Mouse (Mus musculus): Measurements from ENCODE around the gene Setd4.

The Setd4 gene

DNA sequence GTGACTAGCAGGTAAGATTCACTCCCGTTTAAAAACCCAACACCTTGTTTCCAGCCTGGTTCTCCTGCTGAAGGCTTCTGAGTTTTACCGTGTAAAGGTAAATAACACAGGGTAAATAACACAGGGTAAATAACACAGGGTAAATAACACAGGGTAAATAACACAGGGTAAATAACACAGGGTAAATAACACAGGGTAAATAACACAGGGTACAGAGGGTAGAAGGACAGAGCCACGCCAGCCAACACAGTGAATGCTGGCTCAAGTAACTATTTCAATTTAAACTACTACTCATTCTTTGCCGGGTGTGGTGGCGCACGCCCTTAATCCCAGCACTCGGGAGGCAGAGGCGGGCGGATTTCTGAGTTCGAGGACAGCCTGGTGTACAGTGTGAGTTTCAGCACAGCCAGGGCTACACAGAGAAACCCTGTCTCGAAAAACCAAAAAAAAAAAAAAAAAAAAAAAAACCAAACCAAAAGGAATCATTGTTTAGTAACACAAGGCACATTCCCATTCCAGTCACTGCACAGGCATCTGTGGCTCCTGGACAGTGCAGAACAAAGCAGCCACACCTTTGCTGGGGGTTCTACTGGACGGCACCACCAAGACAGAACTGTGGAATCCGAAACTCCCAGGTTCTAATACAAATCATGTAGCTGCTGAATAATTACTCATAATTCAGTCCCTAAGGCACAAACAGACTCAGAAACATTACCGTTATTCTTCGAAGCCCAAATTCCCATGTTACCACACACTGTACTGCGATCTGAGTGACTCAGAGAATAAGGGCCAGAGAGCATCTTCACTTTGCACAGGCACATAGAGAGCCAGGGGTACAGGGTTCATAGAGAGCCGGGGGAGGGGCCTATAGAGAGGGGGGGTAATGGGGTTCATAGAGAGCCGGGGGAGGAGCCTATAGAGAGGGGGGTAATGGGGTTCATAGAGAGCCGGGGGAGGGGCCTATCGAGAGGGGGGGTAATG, 12.1 kb downstream of the Setd4 start:
- DNase-seq = no peak

DNA sequence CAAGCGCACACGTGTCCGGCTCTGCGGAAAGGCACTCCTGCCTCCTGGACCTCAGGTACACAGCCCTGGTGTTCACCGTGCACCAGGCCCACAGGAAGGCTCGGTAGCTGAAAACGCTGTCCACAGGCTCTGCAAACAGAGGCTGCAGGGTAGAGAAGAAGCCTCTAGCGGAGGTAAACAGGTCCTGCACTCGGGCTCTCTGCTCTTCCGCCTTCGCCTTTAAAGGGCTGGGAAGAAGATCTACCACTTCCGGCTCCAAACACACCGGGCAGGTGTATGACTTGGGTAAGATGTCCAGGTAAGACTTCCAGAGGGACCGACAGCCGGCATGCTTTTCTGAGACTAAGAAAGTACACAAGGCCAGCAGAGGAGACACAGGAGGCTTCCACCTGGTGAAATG, 12.9 kb downstream of the Setd4 start:
- DNase-seq = no peak

DNA sequence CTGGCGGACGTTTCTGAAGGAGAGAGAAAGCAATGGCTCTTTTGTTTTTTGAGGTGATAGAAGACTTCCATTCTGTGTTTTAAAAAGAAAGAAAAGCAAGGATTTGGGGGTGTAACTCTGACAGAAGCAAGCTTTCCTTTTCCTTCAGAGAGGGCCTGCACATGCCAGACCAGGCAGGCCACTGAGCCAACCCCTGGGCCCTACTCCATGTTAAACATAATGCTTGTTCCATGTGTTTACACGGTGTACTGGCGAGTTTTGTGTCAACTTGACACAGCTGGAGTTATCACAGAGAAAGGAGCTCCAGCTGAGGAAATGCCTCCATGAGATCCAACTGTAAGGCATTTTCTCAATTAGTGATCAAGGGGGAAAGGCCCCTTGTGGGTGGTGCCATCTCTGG, 15.6 kb downstream of the Setd4 start:
- no peak for DNase-seq

DNA sequence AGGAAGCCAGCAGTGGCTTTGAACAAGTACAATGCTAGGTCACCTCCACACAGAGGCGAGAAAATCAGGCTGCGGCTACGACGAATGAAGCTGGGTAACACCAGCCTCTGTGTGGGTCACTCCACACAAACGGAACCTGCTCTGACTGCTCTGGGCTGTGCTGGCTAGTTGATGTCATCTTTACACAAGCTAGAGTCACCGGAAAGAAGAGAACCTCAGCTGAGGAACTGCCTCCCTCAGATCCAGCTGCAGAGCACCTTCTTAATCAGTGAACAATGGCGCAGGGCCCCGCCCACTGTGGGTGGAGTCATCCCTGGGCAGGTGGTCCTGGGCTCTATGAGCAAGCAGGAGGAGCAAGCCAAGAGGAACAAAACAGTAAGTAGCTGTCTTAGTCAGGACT, 17.5 kb downstream of the Setd4 start:
- no peak for DNase-seq

GRCm38 (mm10) chr16:93585703-93586205, 18.1 kb downstream of the Setd4 start:
- DNase-seq = no peak

DNA sequence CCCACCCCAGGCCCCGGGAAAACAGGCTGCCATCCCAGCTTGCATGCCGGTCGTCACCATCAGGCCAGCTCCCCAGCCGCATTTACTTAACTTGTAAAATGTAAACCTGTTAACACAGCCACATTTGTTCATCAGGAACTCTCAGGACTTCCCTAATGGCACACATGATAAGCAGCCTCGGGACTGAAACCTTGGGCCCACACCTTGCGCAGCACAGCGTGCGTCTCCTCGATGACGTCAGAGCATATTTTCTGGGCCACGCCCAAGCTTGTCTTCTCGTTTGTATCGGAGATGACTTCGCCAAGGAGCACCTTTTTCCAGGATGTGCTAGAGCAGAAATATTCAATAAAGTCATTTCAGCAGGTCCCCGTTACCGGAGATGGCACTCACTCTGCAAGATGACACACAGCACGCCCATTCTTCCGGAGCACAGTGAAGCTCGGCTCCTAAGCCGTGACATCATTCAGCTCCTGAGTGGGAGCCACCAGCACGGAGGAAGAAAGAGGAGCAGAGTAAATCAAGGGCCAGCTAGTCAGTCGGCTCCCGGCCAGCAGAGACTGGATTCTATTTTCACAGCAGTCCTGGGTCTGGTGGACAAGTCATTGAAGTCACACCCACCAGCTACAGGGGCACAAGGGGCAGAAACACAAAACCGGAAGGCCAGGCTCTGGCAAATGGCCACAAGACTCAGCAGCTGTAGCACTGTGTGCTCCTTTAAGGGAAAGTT, 18.7 kb downstream of the Setd4 start:
- no peak for DNase-seq

DNA sequence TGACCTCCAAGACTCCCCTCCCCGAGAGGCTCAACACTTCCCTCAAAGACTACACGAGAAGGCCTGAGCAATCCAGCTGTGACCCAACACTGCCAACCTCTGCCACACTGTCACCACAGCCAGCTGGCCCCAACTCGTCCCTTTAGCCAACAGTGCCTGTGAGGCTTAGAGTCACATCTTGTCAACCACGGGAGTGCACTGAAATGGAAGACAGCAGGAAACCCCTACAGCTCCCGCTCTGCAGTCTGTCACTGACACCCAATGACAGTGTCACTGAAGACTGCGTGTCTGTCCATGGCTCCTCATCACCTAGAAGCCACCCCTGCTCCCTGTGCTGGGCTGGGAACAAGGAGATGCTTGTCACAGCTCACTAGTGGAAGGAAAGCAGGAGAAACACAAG, 22.7 kb downstream of the Setd4 start:
- DNase-seq = no peak

DNA sequence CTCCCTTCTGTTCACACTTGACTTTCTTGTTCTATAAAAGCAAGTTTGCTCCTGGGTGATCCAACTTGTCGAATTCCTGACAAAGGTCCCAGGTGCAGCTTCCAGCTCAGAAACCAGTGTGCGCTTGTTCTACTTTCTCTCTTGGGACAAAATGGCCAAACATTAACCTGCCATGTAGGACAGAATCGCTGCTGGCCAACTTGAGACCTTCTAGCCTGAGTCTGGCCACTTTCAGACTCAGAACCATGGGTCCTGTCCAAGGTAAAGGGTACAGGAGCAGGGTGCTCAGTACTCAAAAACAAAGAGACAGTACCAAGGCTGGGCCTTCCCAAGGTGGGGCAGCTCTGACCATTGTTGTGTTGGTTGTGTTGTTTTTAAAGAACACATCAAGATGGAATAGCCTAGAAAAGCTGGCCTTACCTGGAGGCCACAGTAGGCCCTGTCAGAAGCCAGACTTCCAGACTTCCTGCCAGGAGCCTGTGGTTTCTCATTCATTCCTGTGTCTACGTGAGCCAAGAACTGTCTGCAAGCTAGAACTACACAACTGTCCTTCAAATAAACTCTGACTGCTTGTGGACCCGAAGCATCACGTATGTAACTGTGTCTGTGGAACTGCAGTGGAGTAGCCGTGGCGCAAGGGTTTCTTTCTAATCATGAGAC, 25.4 kb downstream of the Setd4 start:
- peak; percentile 38 to 62 for DNase-seq

DNA sequence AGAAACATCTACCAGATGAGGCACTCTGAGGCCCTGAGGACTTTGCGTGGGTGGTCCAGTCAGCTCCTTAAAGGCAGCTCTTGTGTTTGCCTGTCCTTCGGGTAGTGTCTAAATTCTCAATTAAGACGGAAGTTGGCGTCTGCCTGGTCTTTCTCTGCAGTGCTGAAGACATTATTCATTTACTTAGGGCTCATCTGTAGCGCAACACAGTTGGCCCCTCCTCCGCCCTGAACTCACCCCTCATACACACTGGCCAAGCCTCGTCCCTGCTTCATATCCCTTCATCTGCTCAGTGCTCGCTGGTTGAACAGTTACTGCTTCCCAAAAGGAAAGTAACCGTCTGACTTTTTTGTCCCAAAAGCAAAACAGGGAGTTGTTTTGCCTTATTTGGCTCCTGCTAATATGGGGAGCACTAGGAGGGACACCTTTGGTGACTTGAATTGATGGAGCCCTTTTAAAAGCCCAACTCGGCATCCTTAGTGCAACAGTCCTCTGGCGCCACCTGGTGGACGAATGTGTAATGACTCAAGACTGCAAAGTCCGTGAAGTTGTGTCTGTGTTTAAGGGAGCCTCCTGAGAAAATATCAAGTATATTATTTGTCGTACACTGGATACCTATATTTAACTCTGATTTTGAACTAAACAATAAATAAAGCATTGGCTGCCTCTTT, 27.3 kb downstream of the Setd4 start:
- DNase-seq = peak; percentile 70 to 91

GRCm38 (mm10) chr16:93575574-93575973, 28.3 kb downstream of the Setd4 start:
- DNase-seq = no peak

DNA sequence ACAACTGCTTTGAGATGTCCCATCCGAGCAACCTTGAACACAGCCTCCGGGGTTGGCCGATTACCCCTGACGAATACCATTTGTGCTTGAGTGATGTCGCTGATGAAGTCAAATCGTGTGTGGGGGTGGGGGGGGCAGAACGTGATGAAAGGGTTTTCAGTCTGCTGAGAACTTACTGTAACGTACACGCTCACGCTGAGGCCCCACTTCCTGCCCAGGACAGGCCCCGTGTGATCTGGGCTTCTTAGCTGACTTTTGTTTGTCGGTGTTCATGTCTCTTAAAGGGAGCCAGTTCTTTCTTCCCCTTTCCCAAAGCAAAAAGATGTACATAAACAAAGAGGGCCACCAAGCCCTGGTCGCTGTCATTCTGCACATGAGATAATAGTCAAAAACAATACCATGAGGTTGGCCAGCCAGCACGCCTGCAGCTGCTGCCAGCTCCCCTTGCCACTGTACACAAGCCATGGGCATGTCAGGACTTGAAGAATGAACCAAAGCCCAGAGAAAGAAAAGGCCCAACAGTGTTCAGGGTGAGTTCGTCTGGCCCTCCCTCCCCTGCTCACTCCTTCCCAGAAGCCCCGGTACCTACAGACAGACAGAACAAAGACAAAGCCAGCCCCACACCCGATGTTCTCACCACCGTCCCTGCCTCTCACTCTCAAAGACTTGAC, 29.2 kb downstream of the Setd4 start:
- no peak for DNase-seq

GRCm38 (mm10) chr16:93573434-93573833, 30.4 kb downstream of the Setd4 start:
- no peak for DNase-seq

- no peak for DNase-seq
Observed at GRCm38 (mm10) chr16:93572383-93572782, 31.5 kb downstream of the Setd4 start.

DNA sequence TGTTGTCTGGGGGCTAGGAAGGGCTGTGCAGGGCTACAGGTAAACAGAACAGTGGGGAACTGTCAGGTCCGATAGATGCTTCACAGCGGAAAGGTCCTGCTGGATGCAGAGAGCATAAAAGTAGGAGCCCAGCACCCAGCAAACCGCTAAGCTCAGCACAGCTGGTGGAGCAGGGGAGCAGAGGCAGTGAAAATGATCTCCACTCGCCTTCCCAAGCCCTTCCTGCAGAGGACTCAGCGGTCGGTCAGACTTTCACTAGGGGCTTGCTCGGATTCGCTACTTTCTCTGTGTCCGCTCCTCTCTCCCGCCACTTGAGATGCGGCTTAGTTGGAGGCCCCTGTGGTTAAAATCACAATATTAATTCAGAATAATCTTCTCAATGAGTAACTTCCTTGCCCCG, 45.4 kb downstream of the Setd4 start:
- no peak for DNase-seq

- DNase-seq = no peak
Observed at GRCm38 (mm10) chr16:93557646-93558045, 46.2 kb downstream of the Setd4 start.

DNA sequence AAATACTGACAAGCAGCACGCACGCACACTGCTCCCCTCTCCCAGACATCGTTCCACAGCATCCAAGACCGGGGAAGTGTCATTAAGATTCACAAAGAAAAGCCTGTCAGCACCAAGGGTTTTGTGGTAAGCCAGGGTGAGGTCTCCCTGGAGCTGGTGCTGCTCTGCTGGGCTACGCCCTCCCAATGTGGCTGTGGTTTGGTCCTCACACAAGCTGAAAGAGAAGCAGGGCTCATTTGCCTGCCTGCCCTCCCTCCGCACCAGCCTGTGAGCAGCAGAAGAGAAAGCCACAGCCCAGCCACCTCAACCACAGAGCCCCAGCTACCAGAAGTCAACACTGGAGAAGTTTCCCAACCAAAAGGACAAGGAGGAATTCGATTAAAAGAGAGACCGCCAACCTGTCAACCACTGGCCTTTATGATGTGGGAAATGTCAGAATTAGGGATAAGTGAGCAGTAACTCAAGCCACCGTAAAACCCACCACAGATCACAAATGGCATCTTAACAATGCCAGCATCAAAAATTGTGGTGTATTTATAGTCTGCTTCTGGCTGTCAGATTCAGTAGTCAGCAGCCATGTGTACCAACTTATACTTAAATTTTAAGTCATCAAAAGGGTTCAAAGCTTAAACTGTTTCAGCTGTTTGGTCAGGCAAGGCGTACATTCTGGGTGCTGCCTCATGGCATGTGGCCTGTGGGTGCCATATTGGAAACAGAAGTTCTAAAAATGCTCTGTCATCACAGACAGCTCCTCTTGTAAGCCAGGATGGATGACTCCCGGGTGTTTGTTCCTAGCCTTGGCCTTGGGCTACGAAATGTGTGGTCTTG, 51.0 kb downstream of the Setd4 start:
- no peak for DNase-seq

GRCm38 (mm10) chr16:93549287-93549686, 54.6 kb downstream of the Setd4 start:
- DNase-seq = no peak

GRCm38 (mm10) chr16:93548045-93548444, 55.8 kb downstream of the Setd4 start:
- no peak for DNase-seq

- DNase-seq = no peak
Observed at GRCm38 (mm10) chr16:93547122-93547521, 56.7 kb downstream of the Setd4 start.

GRCm38 (mm10) chr16:93546354-93546965, 57.4 kb downstream of the Setd4 start:
- DNase-seq = no peak

DNA sequence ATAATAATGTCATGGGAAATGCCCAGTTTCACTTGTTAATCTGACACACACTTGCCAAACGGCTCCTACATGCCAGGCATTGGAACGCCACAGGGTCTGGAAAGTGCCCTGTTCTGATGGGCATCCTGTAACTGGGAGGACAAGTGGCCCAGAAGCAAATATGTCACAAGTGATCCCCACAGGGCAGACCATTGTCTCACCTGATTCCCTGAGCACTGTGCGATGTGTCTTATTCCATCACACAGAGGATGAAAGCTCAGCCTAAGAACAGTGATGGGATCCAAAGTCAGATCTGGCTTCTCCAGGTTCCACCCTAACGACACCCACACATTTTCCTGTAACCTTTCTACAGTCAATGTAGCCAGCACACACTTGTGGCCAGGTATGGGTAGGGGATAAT, 58.9 kb downstream of the Setd4 start:
- no peak for DNase-seq
